Mouse (Mus musculus): Measurements from ENCODE around the gene Tspyl3. TPM values are rescaled to one million over a fixed set of nuclear protein-coding genes. Genes with fewer than 3 reads are reported as not detected.

Gene Tspyl3
- total RNA-seq, 2 experiments from 2014 or later: 35.2 to 36.7 TPM

GRCm38 (mm10) chr2:153187848-153188247 lies 37.4 kb downstream of the Tspyl3 start:
- intact Hi-C loops (cut with DNase I): no loop called here
- no peak for DNase-seq (ENCODE audit: extremely low spot score in 1 of 2, low spot score in 2 of 2)

- intact Hi-C loops (cut with DNase I): no loop called here
- peak in 1 of 2 experiments; percentile 13 for DNase-seq (ENCODE audit: extremely low spot score in 1 of 2, low spot score in 2 of 2)
These were observed 39.1 kb downstream of the Tspyl3 start for GRCm38 (mm10) chr2:153186176-153186591.

GRCm38 (mm10) chr2:153179961-153180360 lies 45.3 kb downstream of the Tspyl3 start:
- DNase-seq (ENCODE audit: extremely low spot score in 1 of 2, low spot score in 2 of 2): no peak
- intact Hi-C loops (cut with DNase I): no loop called here

- DNase-seq (ENCODE audit: extremely low spot score in 1 of 2, low spot score in 2 of 2): no peak
- intact Hi-C loops (cut with DNase I): no loop called here
These were observed 45.9 kb downstream of the Tspyl3 start for GRCm38 (mm10) chr2:153179126-153179860.

GRCm38 (mm10) chr2:153177188-153177587 lies 48.1 kb downstream of the Tspyl3 start:
- no peak for DNase-seq (ENCODE audit: extremely low spot score in 1 of 2, low spot score in 2 of 2)
- intact Hi-C loops (cut with DNase I): no loop called here

- intact Hi-C loops (cut with DNase I): no loop called here
- DNase-seq (ENCODE audit: extremely low spot score in 1 of 2, low spot score in 2 of 2): no peak
These were observed 49.2 kb downstream of the Tspyl3 start for GRCm38 (mm10) chr2:153175995-153176570.

Other genes starting within 250 kb of the Tspyl3 start
- gene Pdrg1, start 210.0 kb downstream of the Tspyl3 start, total RNA-seq (2021): 10 to 100 TPM; 59.8 to 60.9 TPM
- gene Xkr7, start 193.6 kb downstream of the Tspyl3 start, total RNA-seq (2021): 10 to 100 TPM; 11.8 to 12.4 TPM
- 1 to 10 TPM; 6.8 to 7.1 TPM for gene Ccm2l, start 159.5 kb downstream of the Tspyl3 start, total RNA-seq (2021)
- gene Hck, start 117.0 kb downstream of the Tspyl3 start, total RNA-seq (2021): 1 to 10 TPM; 2.4 to 3.0 TPM
- gene Tm9sf4, start 64.1 kb downstream of the Tspyl3 start, total RNA-seq (2021): 100 to 1,000 TPM; 123 to 128 TPM
- gene Plagl2, start 16.0 kb upstream of the Tspyl3 start, total RNA-seq (2021): 1 to 10 TPM; 4.6 to 5.2 TPM
- 10 to 100 TPM; 17.5 to 20.5 TPM for gene Pofut1, start 16.1 kb upstream of the Tspyl3 start, total RNA-seq (2021)
- gene Kif3b, start 66.0 kb upstream of the Tspyl3 start, total RNA-seq (2021): 10 to 100 TPM; 91.6 to 94.6 TPM
- 10 to 100 TPM; 38.8 to 41.5 TPM for gene Asxl1, start 120.4 kb upstream of the Tspyl3 start, total RNA-seq (2021)